In genomic region chr11:81096011-81096410, GRCm38 (mm10) we compare ENCODE assay signal across 8 mouse cellular contexts.
DNase-seq lines count a peak whose midpoint lies in the region; ATAC-seq and TF ChIP-seq lines count a peak whose summit lies in the region.

No protein-coding gene starts in this region.

- no peak for DNase-seq in kidney, adult 2 months
- DNase-seq in adrenal gland, postnatal 14 days, result peak; percentile 86
- DNase-seq in heart, postnatal 25 days (ENCODE audit: low spot score), result peak; percentile 24
- peak; percentile 42 for DNase-seq in ovary, postnatal 14 days (ENCODE audit: low spot score)
- DNase-seq in retina, postnatal 1 day, result no peak
- DNase-seq in forebrain, postnatal 0 days, result no peak
- no peak for DNase-seq in thymus, postnatal 14 days

- H3K27me3 ChIP-seq in kidney, embryonic 14.5 days (ENCODE audit: control insufficient read depth, insufficient read depth, low read length), result no peaks in the 10 kb centered on the region
- no peaks in the 10 kb centered on the region for H3K27me3 ChIP-seq in kidney, adult 2 months (replicated peaks; ENCODE audit: control insufficient read depth, insufficient read depth, low read length)
- no peaks in the 10 kb centered on the region for H3K27me3 ChIP-seq in forebrain, postnatal 0 days (ENCODE audit: insufficient read depth, low read length)

- no peak for TF ChIP-seq POLR2A in kidney, adult 2 months (IDR thresholded peaks at IDR 0.05; ENCODE audit: low read depth, low read length)

- no peak overlapping the region for H3K9ac ChIP-seq in kidney, embryonic 14.5 days (ENCODE audit: low read depth, low read length)
- no peak overlapping the region for H3K9ac ChIP-seq in forebrain, postnatal 0 days

- H3K27ac ChIP-seq in kidney, embryonic 14.5 days (ENCODE audit: low read depth, low read length), result no peak overlapping the region
- H3K27ac ChIP-seq in kidney, adult 2 months (ENCODE audit: insufficient read depth, low read depth, low read length), result no peak overlapping the region
- no peak overlapping the region for H3K27ac ChIP-seq in forebrain, postnatal 0 days (ENCODE audit: low read depth, low read length)

- no peaks in the 10 kb centered on the region for H3K9me3 ChIP-seq in kidney, embryonic 14.5 days (ENCODE audit: control insufficient read depth, low read length)
- no peaks in the 10 kb centered on the region for H3K9me3 ChIP-seq in forebrain, postnatal 0 days (ENCODE audit: low read length)

- 12% methylated on average over 6 of the region's 6 CpGs for WGBS in kidney, embryonic 14.5 days
- WGBS in kidney, adult 2 months, result 17% methylated on average over 6 of the region's 6 CpGs
- 84% methylated on average over 6 of the region's 6 CpGs for WGBS in forebrain, postnatal 0 days

- peaks cover 15% of the 10 kb centered on the region for H3K4me1 ChIP-seq in kidney, embryonic 14.5 days (ENCODE audit: control insufficient read depth, insufficient read depth, low read length)
- no peaks in the 10 kb centered on the region for H3K4me1 ChIP-seq in kidney, adult 2 months (ENCODE audit: control insufficient read depth, insufficient read depth, low read length)
- no peaks in the 10 kb centered on the region for H3K4me1 ChIP-seq in forebrain, postnatal 0 days (ENCODE audit: insufficient read depth)

- no peak overlapping the region for H3K4me2 ChIP-seq in kidney, embryonic 14.5 days (replicated peaks; ENCODE audit: low read depth, low read length)
- no peak overlapping the region for H3K4me2 ChIP-seq in forebrain, postnatal 0 days (ENCODE audit: low read depth)

- no peaks in the 10 kb centered on the region for H3K36me3 ChIP-seq in kidney, embryonic 14.5 days (ENCODE audit: control insufficient read depth, insufficient read depth, low read length)
- no peaks in the 10 kb centered on the region for H3K36me3 ChIP-seq in kidney, adult 2 months (ENCODE audit: control insufficient read depth, insufficient read depth, low read length)
- no peaks in the 10 kb centered on the region for H3K36me3 ChIP-seq in forebrain, postnatal 0 days (ENCODE audit: insufficient read depth)

- peak; percentile 90 for ATAC-seq in kidney, embryonic 14.5 days (ENCODE audit: low FRiP score, low TSS enrichment)
- no peak for ATAC-seq in forebrain, postnatal 0 days

- no peak for TF ChIP-seq CTCF in kidney, adult 2 months (conservative IDR thresholded peaks at IDR 0.05; ENCODE audit: insufficient read depth, insufficient read length, low read depth, low read length)
- no peak for TF ChIP-seq CTCF in forebrain, postnatal 0 days (IDR thresholded peaks at IDR 0.05; ENCODE audit: low read depth)

- H3K4me3 ChIP-seq in kidney, embryonic 14.5 days (ENCODE audit: low read length), result no peak overlapping the region
- H3K4me3 ChIP-seq in kidney, adult 2 months (ENCODE audit: insufficient read depth, low read depth, low read length), result no peak overlapping the region
- H3K4me3 ChIP-seq in forebrain, postnatal 0 days (ENCODE audit: low read depth, low read length), result no peak overlapping the region

- intact Hi-C loops in heart, postnatal 25 days (cut with DNase I), result no loop called here

Comparison
In these comparisons a context has a peak if more than half of its experiments do, and no peak if none do; other contexts are left out.
1. DNase-seq: peak in adrenal gland, postnatal 14 days (single experiment), heart, postnatal 25 days (single experiment) and ovary, postnatal 14 days (single experiment); none in kidney, adult 2 months (single experiment), retina, postnatal 1 day (single experiment), forebrain, postnatal 0 days (single experiment) and thymus, postnatal 14 days (single experiment).